Mouse (Mus musculus) forebrain, postnatal 0 days (tissue): Measurements from ENCODE around the gene Prss47. TPM values are rescaled to one million over a fixed set of nuclear protein-coding genes. Genes with fewer than 3 reads are reported as not detected.

Source experiments
- ATAC-seq: fragments of 200-750 bp; cut with Nextera tagmentation; 2 replicates; pipeline ENCODE4 v1.8.0; 2017; ENCODE audit warnings: mild to moderate bottlenecking, moderate library complexity
- DNase-seq: peaks from one replicate; pipeline ENCODE4 v3.0.0-alpha.2; 2015
- H3K27ac ChIP-seq: fragments of 300-500 bp; sonication (generic); 2 replicates; pipeline ENCODE4 v1.5.1; 2014; ENCODE audit warnings: low read depth, mild to moderate bottlenecking, antibody characterized with exemption, low read length, moderate library complexity, mixed read lengths
- H3K27me3 ChIP-seq: fragments of 300-500 bp; sonication (generic); 2 replicates; pipeline ENCODE4 v1.6.1; 2014; ENCODE audit warnings: mild to moderate bottlenecking, low read length, mixed read lengths; ENCODE audit not compliant: insufficient read depth
- H3K36me3 ChIP-seq: fragments of 300-500 bp; sonication (generic); 2 replicates; pipeline ENCODE4 v1.6.1; 2014; ENCODE audit warnings: mild to moderate bottlenecking, moderate library complexity; ENCODE audit not compliant: insufficient read depth
- H3K4me1 ChIP-seq: fragments of 300-500 bp; sonication (generic); 2 replicates; pipeline ENCODE4 v1.6.1; 2014; ENCODE audit warnings: antibody characterized with exemption; ENCODE audit not compliant: insufficient read depth
- H3K4me2 ChIP-seq: fragments of 300-500 bp; sonication (generic); 2 replicates; pipeline ENCODE4 v1.6.1; 2014; ENCODE audit warnings: low read depth, mild to moderate bottlenecking, moderate library complexity
- H3K4me3 ChIP-seq: fragments of 300-500 bp; sonication (generic); 2 replicates; pipeline ENCODE4 v1.5.1; 2014; ENCODE audit warnings: low read depth, low read length, mixed read lengths
- H3K9ac ChIP-seq: fragments of 300-500 bp; sonication (generic); 2 replicates; pipeline ENCODE4 v1.6.1; 2014; ENCODE audit warnings: mild to moderate bottlenecking
- H3K9me3 ChIP-seq: fragments of 300-500 bp; sonication (generic); 2 replicates; pipeline ENCODE4 v1.6.1; 2016; ENCODE audit warnings: low read length
- CTCF ChIP-seq: sonication (generic); IDR thresholded peaks from 2 replicates; pipeline ENCODE4 v1.5.1; 2016; ENCODE audit warnings: antibody characterized with exemption, control low read depth, low read depth
- WGBS: fragments of 180-500 bp; shearing (Covaris S2); extraction: QIAGEN DNeasy Blood & Tissue Kit; methylation state at CpG from one replicate; pipeline ENCODE4 v1.1.7; 2014; 5-methylcytosine and 5-hydroxymethylcytosine counted together
- polyA plus RNA-seq: library from polyadenylated mRNA; unstranded; fragments of >200 nt; fragmentation: Nextera tagmentation; extraction: Ambion mirVana; gene quantifications from 2 replicates; pipeline ENCODE4 v1.2.1, GENCODE M21; 2015
- total RNA-seq: library from RNA; depleted of rRNA; stranded (reverse); fragments of >200 nt; gene quantifications from 2 replicates; pipeline ENCODE4 v1.2.3, GENCODE M21; 2014; rRNA removed

Prss47 gene
- total and polyA plus RNA-seq, 2 experiments from 2014 or later: not detected

DNA sequence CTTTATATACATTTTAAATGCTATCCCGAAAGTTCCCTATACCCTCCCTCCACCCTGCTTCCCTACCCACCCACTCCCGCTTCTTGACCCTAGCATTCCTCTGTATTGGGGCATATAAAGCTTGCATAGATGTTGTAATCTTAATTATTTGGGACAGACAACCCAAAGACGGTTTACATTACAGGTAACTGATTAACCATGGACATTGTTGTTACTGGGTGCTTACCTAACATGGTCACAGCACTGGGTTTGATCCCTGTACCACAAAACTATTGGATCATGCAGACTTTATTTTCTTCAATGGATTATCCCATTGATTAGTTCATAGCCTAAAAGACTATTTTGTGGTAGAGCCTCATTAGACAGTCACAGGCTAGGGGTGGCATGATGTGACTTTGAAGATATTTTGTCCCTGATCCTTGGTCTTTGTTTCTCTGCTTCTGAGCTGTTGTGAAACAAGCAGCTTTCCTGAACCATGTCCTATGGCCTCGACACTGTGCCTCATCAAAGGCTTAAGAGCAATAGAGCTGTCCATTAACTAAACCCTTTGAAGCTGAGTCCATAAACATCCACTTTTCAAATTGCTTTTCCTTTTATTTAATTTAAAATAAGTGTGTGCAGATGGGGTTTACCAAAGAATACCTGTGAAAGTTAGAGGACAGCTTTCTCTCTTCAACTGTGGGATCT lies 41.4 kb downstream of the Prss47 start:
- TF ChIP-seq CTCF: no peak
- H3K36me3 ChIP-seq: no peaks in the 10 kb centered on the region
- no peak overlapping the region for H3K4me2 ChIP-seq
- H3K27ac ChIP-seq: no peak overlapping the region
- DNase-seq: no peak
- WGBS: 53% methylated on average over 4 of the region's 4 CpGs
- ATAC-seq: no peak
- no peaks in the 10 kb centered on the region for H3K9me3 ChIP-seq
- no peak overlapping the region for H3K4me3 ChIP-seq
- no peak overlapping the region for H3K9ac ChIP-seq
- no peaks in the 10 kb centered on the region for H3K27me3 ChIP-seq
- H3K4me1 ChIP-seq: no peaks in the 10 kb centered on the region

GRCm38 (mm10) chr13:65007971-65008370 lies 44.6 kb downstream of the Prss47 start:
- Histone ChIP-seq H3K27ac (no peak overlapping the region), H3K4me2 (no peak overlapping the region), H3K27me3 (no peaks in the 10 kb centered on the region), H3K4me3 (no peak overlapping the region), H3K36me3 (no peaks in the 10 kb centered on the region), H3K4me1 (no peaks in the 10 kb centered on the region), H3K9ac (no peak overlapping the region), H3K9me3 (no peaks in the 10 kb centered on the region)
- DNase-seq (no peak), ATAC-seq (no peak)
- TF ChIP-seq CTCF: no peak
- 54% methylated on average over 1 of the region's 1 CpGs for WGBS

DNA sequence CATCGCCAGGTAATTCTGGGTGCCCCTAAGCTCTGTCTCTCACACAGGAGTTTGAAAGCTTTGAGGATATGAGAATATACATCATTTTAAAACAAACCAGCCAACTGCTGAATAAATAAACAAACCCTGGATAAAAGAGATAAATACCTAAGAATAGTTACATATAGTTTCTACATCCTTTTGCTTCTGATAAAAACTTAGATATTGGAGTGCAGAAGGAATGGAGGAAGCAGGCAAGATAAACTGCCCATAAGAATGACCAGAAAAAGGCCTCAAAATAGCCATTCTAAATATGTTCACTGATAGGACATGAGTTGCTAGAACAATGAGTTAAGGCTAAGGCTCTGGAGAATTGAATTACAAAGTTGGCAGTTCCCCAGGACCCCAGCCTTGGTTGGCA lies 45.8 kb downstream of the Prss47 start:
- H3K9ac ChIP-seq: no peak overlapping the region
- H3K4me3 ChIP-seq: no peak overlapping the region
- no peaks in the 10 kb centered on the region for H3K27me3 ChIP-seq
- 95% methylated on average over 1 of the region's 1 CpGs for WGBS
- H3K4me1 ChIP-seq: no peaks in the 10 kb centered on the region
- H3K9me3 ChIP-seq: no peaks in the 10 kb centered on the region
- DNase-seq (no peak), ATAC-seq (no peak)
- H3K27ac ChIP-seq: no peak overlapping the region
- no peaks in the 10 kb centered on the region for H3K36me3 ChIP-seq
- no peak for TF ChIP-seq CTCF
- H3K4me2 ChIP-seq: no peak overlapping the region

GRCm38 (mm10) chr13:65005414-65005813 lies 47.1 kb downstream of the Prss47 start:
- ATAC-seq (no peak), DNase-seq (no peak)
- 0 out of 2 replicates have a peak, but pooled peaks have one; percentile 15 for TF ChIP-seq CTCF
- H3K9me3 ChIP-seq: no peaks in the 10 kb centered on the region
- no peaks in the 10 kb centered on the region for H3K27me3 ChIP-seq
- H3K4me1 ChIP-seq: no peaks in the 10 kb centered on the region
- H3K4me3 ChIP-seq: no peak overlapping the region
- no peak overlapping the region for H3K9ac ChIP-seq
- no peak overlapping the region for H3K27ac ChIP-seq
- H3K36me3 ChIP-seq: no peaks in the 10 kb centered on the region
- H3K4me2 ChIP-seq: no peak overlapping the region

Other genes with a start within 250 kb of the Prss47 start
- 5.8 and 7.4 TPM in 2 replicates for gene Cntnap3, start 148.8 kb downstream of the Prss47 start, total RNA-seq
- 3.1 and 4.0 TPM in 2 replicates for gene Cntnap3, start 148.8 kb downstream of the Prss47 start, polyA plus RNA-seq
- gene Spata31, start 135.4 kb downstream of the Prss47 start, total RNA-seq: not detected in 2 replicates
- not detected in 2 replicates for gene Spata31, start 135.4 kb downstream of the Prss47 start, polyA plus RNA-seq
- not detected in 2 replicates for gene Spata31d1c, start 19.7 kb downstream of the Prss47 start, total RNA-seq
- gene Spata31d1c, start 19.7 kb downstream of the Prss47 start, polyA plus RNA-seq: not detected in 2 replicates
- 28.2 and 38.0 TPM in 2 replicates for gene Mfsd14b, start 60.2 kb upstream of the Prss47 start, total RNA-seq
- gene Mfsd14b, start 60.2 kb upstream of the Prss47 start, polyA plus RNA-seq: 13.7 and 18.4 TPM in 2 replicates
- not detected in 2 replicates for gene Olfr465-ps1, start 85.3 kb upstream of the Prss47 start, total RNA-seq
- gene Olfr465-ps1, start 85.3 kb upstream of the Prss47 start, polyA plus RNA-seq: not detected in 2 replicates
- gene Olfr466, start 97.5 kb upstream of the Prss47 start, total RNA-seq: not detected in 2 replicates
- not detected in 2 replicates for gene Olfr466, start 97.5 kb upstream of the Prss47 start, polyA plus RNA-seq
- gene Nlrp4f, start 153.2 kb upstream of the Prss47 start, total RNA-seq: 0.43 TPM in 1 of 2 replicates, not detected in the other
- 0.13 and 0.30 TPM in 2 replicates for gene Nlrp4f, start 153.2 kb upstream of the Prss47 start, polyA plus RNA-seq
- gene Gm10775, start 206.8 kb upstream of the Prss47 start, total RNA-seq: not detected in 2 replicates
- 0.82 and 1.1 TPM in 2 replicates for gene Gm10775, start 206.8 kb upstream of the Prss47 start, polyA plus RNA-seq
- gene Zfp369, start 226.1 kb upstream of the Prss47 start, total RNA-seq: 45.3 and 65.3 TPM in 2 replicates
- gene Zfp369, start 226.1 kb upstream of the Prss47 start, polyA plus RNA-seq: 6.2 and 9.7 TPM in 2 replicates